ENCODE assay signal across 9 mouse cellular contexts in genomic region chr19:21713260-21714031, GRCm38 (mm10).
DNase-seq lines count a peak whose midpoint lies in the region; ATAC-seq and TF ChIP-seq lines count a peak whose summit lies in the region.
"Had no signal": no experiment of that assay in that cellular context is flagged by ENCODE, and none has a peak within 500 bp of the region (broad histone marks: within the 10 kb centered on the region; RNA-seq: fewer than 3 reads in every experiment).

No protein-coding gene starts in this region.

- dilution Hi-C loops in CH12.LX (cut with MboI; ENCODE audit: extremely low pct_ligation_motif_present, extremely low pct_unique_long_range_greater_than_20kb, low sequenced_read_pairs), result no loop called here

- no peak overlapping the region for H3K4me2 ChIP-seq in hindbrain, embryonic 13.5 days
- H3K4me2 ChIP-seq in hindbrain, embryonic 11.5 days (replicated peaks; ENCODE audit: low read depth, low read length), result no peak overlapping the region
- H3K4me2 ChIP-seq in CH12.LX (ENCODE audit: insufficient read depth, low read depth, poor library complexity, severe bottlenecking), result peak overlapping the region; percentile 72
- peak overlapping the region; percentile 15 for H3K4me2 ChIP-seq in hindbrain, embryonic 16.5 days (ENCODE audit: low read length)
- H3K4me2 ChIP-seq: lung, embryonic 14.5 days had no signal

- TF ChIP-seq EP300 in CH12.LX (IDR thresholded peaks at IDR 0.05; ENCODE audit: low read length), result peak; percentile 82

- no peaks in the 10 kb centered on the region for H3K79me2 ChIP-seq in CH12.LX (replicated peaks; ENCODE audit: control insufficient read depth, extremely low read depth, insufficient read depth, poor library complexity, severe bottlenecking)
- H3K79me2 ChIP-seq in macrophage (ENCODE audit: inconsistent target), result no peaks in the 10 kb centered on the region

- whole genome bisulfite sequencing in hindbrain, embryonic 13.5 days, result 77% methylated on average over 3 of the region's 3 CpGs
- WGBS in hindbrain, embryonic 11.5 days, result 83% methylated on average over 3 of the region's 3 CpGs
- WGBS in hindbrain, embryonic 16.5 days, result 72% methylated on average over 3 of the region's 3 CpGs
- WGBS in macrophage (ENCODE audit: missing documents), result 15% methylated on average over 3 of the region's 3 CpGs
- 13% methylated on average over 3 of the region's 3 CpGs for WGBS in thymus, adult 2 months

- in situ Hi-C loops in CH12.LX (cut with MboI; ENCODE audit: low pct_ligation_motif_present, low pct_unique_long_range_greater_than_20kb, low sequenced_read_pairs), result loop anchor here (10.0 kb wide), 1 partner anchor 59 kb away; the partner anchor contains the start of genes 1110059E24Rik and Abhd17b

- TF ChIP-seq CTCF in CH12.LX (conservative IDR thresholded peaks at IDR 0.05 in 1 of 2, IDR thresholded peaks at IDR 0.05 in 1 of 2; ENCODE audit: low read depth in 2 of 2, low read length in 2 of 2), result no peak
- TF ChIP-seq CTCF in thymus, adult 2 months (IDR thresholded peaks at IDR 0.05; ENCODE audit: borderline replicate concordance, control insufficient read depth, extremely low read depth, insufficient read depth, low read length, poor library complexity), result no peak

- no peak overlapping the region for H3K27ac ChIP-seq in hindbrain, embryonic 13.5 days
- H3K27ac ChIP-seq in hindbrain, embryonic 11.5 days (ENCODE audit: low read depth, low read length), result no peak overlapping the region
- peak overlapping the region; percentile 97 for H3K27ac ChIP-seq in CH12.LX (ENCODE audit: insufficient read depth, low read depth)
- no peak overlapping the region for H3K27ac ChIP-seq in hindbrain, embryonic 16.5 days (ENCODE audit: low read depth, low read length)
- peak overlapping the region; percentile 76 for H3K27ac ChIP-seq in macrophage
- H3K27ac ChIP-seq in thymus, adult 2 months (ENCODE audit: control insufficient read depth, insufficient read depth, low read length), result peak overlapping the region; percentile 66

- no peak; the same call in 1 of the 2 replicates for TF ChIP-seq RAD21 in CH12.LX (IDR thresholded peaks at IDR 0.05; ENCODE audit: low read depth, low read length)

- H3K9me3 ChIP-seq in hindbrain, embryonic 13.5 days, result no peaks in the 10 kb centered on the region
- no peaks in the 10 kb centered on the region for H3K9me3 ChIP-seq in hindbrain, embryonic 11.5 days (ENCODE audit: control insufficient read depth, low read length)
- H3K9me3 ChIP-seq in CH12.LX (replicated peaks; ENCODE audit: low read length), result peaks cover 3% of the 10 kb centered on the region
- no peaks in the 10 kb centered on the region for H3K9me3 ChIP-seq in hindbrain, embryonic 16.5 days (ENCODE audit: control insufficient read depth, low read length)

- no peaks in the 10 kb centered on the region for H3K36me3 ChIP-seq in hindbrain, embryonic 13.5 days
- H3K36me3 ChIP-seq in hindbrain, embryonic 11.5 days (ENCODE audit: control insufficient read depth, insufficient read depth, low read length), result no peaks in the 10 kb centered on the region
- H3K36me3 ChIP-seq in CH12.LX (replicated peaks in 1 of 2; ENCODE audit: control insufficient read depth in 1 of 2, insufficient read depth in 1 of 2, low read length in 1 of 2), result peaks cover 4 to 16% of the 10 kb centered on the region in 2 experiments
- no peaks in the 10 kb centered on the region for H3K36me3 ChIP-seq in hindbrain, embryonic 16.5 days (ENCODE audit: control insufficient read depth, insufficient read depth, low read length)
- H3K36me3 ChIP-seq in macrophage (ENCODE audit: inconsistent target), result no peaks in the 10 kb centered on the region
- no peaks in the 10 kb centered on the region for H3K36me3 ChIP-seq in thymus, adult 2 months (ENCODE audit: control insufficient read depth, insufficient read depth, low read length)

- no peak for DNase-seq in hindbrain, embryonic 11.5 days (ENCODE audit: low spot score)
- peak; percentile 95 for DNase-seq in CH12.LX (ENCODE audit: extremely low read depth)
- DNase-seq in thymus, adult 2 months, result peak; percentile 78
- DNase-seq in yolk sac, embryonic 10.5 days (ENCODE audit: low spot score), result no peak
- DNase-seq: lung, embryonic 14.5 days had no signal

- H3K4me1 ChIP-seq in hindbrain, embryonic 13.5 days (replicated peaks), result peaks cover 9% of the 10 kb centered on the region
- no peaks in the 10 kb centered on the region for H3K4me1 ChIP-seq in hindbrain, embryonic 11.5 days (replicated peaks; ENCODE audit: control insufficient read depth, insufficient read depth, low read length)
- H3K4me1 ChIP-seq in CH12.LX (ENCODE audit: control insufficient read depth in 1 of 2, insufficient read depth in 2 of 2), result peaks cover 3 to 20% of the 10 kb centered on the region in 2 experiments; a peak in 2 of 4 replicates
- no peaks in the 10 kb centered on the region for H3K4me1 ChIP-seq in hindbrain, embryonic 16.5 days (ENCODE audit: control insufficient read depth, insufficient read depth, low read depth, low read length)
- H3K4me1 ChIP-seq in thymus, adult 2 months (replicated peaks; ENCODE audit: control insufficient read depth, insufficient read depth, low read length), result peaks cover 5% of the 10 kb centered on the region

- H3K9ac ChIP-seq in hindbrain, embryonic 13.5 days, result no peak overlapping the region
- no peak overlapping the region for H3K9ac ChIP-seq in hindbrain, embryonic 11.5 days (ENCODE audit: low read depth, low read length)
- peak overlapping the region; percentile 100 for H3K9ac ChIP-seq in CH12.LX (ENCODE audit: insufficient read depth, low read depth)
- no peak overlapping the region; the same call in 1 of the 2 replicates for H3K9ac ChIP-seq in hindbrain, embryonic 16.5 days (ENCODE audit: low read depth, low read length)
- H3K9ac ChIP-seq: lung, embryonic 14.5 days had no signal

- TF ChIP-seq POLR2A in CH12.LX (IDR thresholded peaks at IDR 0.05; ENCODE audit: low read depth, low read length), result peak; percentile 85
- TF ChIP-seq POLR2A in thymus, adult 2 months (IDR thresholded peaks at IDR 0.05; ENCODE audit: control insufficient read depth, extremely low read depth, insufficient read depth, low read length, poor library complexity), result no peak

- no peaks in the 10 kb centered on the region for H3K27me3 ChIP-seq in hindbrain, embryonic 13.5 days
- no peaks in the 10 kb centered on the region for H3K27me3 ChIP-seq in hindbrain, embryonic 11.5 days (ENCODE audit: control insufficient read depth, insufficient read depth, low read length)
- no peaks in the 10 kb centered on the region for H3K27me3 ChIP-seq in CH12.LX (replicated peaks)
- H3K27me3 ChIP-seq in hindbrain, embryonic 16.5 days (replicated peaks; ENCODE audit: control insufficient read depth, insufficient read depth, low read length), result no peaks in the 10 kb centered on the region
- no peaks in the 10 kb centered on the region for H3K27me3 ChIP-seq in thymus, adult 2 months (ENCODE audit: control insufficient read depth, insufficient read depth, low read length)

- H3K4me3 ChIP-seq in hindbrain, embryonic 13.5 days, result no peak overlapping the region
- no peak overlapping the region for H3K4me3 ChIP-seq in hindbrain, embryonic 11.5 days (ENCODE audit: low read depth, low read length)
- H3K4me3 ChIP-seq in CH12.LX (replicated peaks in 1 of 3; ENCODE audit: low read depth in 2 of 3, low read length in 2 of 3, poor library complexity in 1 of 3) (peak overlapping the region; percentile 68 to 96 (median 74)), macrophage (ENCODE audit: inconsistent target) (peak overlapping the region; percentile 56)
- no peak overlapping the region for H3K4me3 ChIP-seq in hindbrain, embryonic 16.5 days (ENCODE audit: low read length)
- peak overlapping the region; percentile 50 for H3K4me3 ChIP-seq in thymus, adult 2 months (ENCODE audit: control insufficient read depth, insufficient read depth, low read length)

- 0 out of 2 replicates have a peak, but pooled peaks have one; percentile 66 for ATAC-seq in hindbrain, embryonic 13.5 days (ENCODE audit: low FRiP score)
- no peak for ATAC-seq in hindbrain, embryonic 11.5 days (ENCODE audit: low FRiP score)
- peak; percentile 58 for ATAC-seq in cerebellum, adult (ENCODE audit: insufficient number of reproducible peaks, low FRiP score, low TSS enrichment)
- ATAC-seq in hindbrain, embryonic 16.5 days, result peak; percentile 83

TF ChIP-seq in CH12.LX, 34 proteins besides CTCF, POLR2A, EP300 and RAD21 (continues in another document):
- peak; percentile 94 for TF ChIP-seq MXI1 (IDR thresholded peaks at IDR 0.05; ENCODE audit: low read depth, low read length)
- TF ChIP-seq KAT2A (IDR thresholded peaks at IDR 0.05; ENCODE audit: insufficient replicate concordance, low read length), result 0 out of 2 replicates have a peak, but pooled peaks have one; percentile 46
- peak; percentile 90 for TF ChIP-seq NELFE (IDR thresholded peaks at IDR 0.05; ENCODE audit: low read depth, low read length)
- TF ChIP-seq ELF1 (IDR thresholded peaks at IDR 0.05; ENCODE audit: low read depth, low read length), result peak; percentile 97
- TF ChIP-seq BHLHE40 (IDR thresholded peaks at IDR 0.05; ENCODE audit: low read depth, low read length), result peak; percentile 89
- TF ChIP-seq CHD1 (IDR thresholded peaks at IDR 0.05; ENCODE audit: low read depth, low read length), result no peak
- TF ChIP-seq TCF12 (IDR thresholded peaks at IDR 0.05; ENCODE audit: low read depth, low read length), result peak; percentile 70
- TF ChIP-seq E2F4 (IDR thresholded peaks at IDR 0.05; ENCODE audit: insufficient replicate concordance, low read depth, low read length), result no peak
- 0 out of 2 replicates have a peak, but pooled peaks have one; percentile 6 for TF ChIP-seq MAFK (IDR thresholded peaks at IDR 0.05; ENCODE audit: insufficient replicate concordance, low read length)
- TF ChIP-seq TBP (conservative IDR thresholded peaks at IDR 0.05; ENCODE audit: low read depth, low read length), result peak; percentile 93
- no peak for TF ChIP-seq RCOR1 (conservative IDR thresholded peaks at IDR 0.05; ENCODE audit: low read depth, low read length)
- no peak for TF ChIP-seq SMC3 (IDR thresholded peaks at IDR 0.05; ENCODE audit: low read depth, low read length)
- no peak for TF ChIP-seq JUND (conservative IDR thresholded peaks at IDR 0.05; ENCODE audit: low read depth, low read length)
- TF ChIP-seq MYC (IDR thresholded peaks at IDR 0.05; ENCODE audit: low read depth, low read length), result peak; percentile 98
- TF ChIP-seq NRF1 (IDR thresholded peaks at IDR 0.05; ENCODE audit: low read depth, low read length), result no peak; the same call in 1 of the 2 replicates
- peak; percentile 95 for TF ChIP-seq IRF4 (IDR thresholded peaks at IDR 0.05; ENCODE audit: low read depth, low read length)
- TF ChIP-seq USF1 (IDR thresholded peaks at IDR 0.05; ENCODE audit: low read depth, low read length), result peak; percentile 30; the same call in 1 of the 2 replicates
- TF ChIP-seq UBTF (IDR thresholded peaks at IDR 0.05; ENCODE audit: low read depth, low read length), result no peak
- peak; percentile 4; the same call in 1 of the 2 replicates for TF ChIP-seq USF2 (conservative IDR thresholded peaks at IDR 0.05; ENCODE audit: low read depth, low read length)
- TF ChIP-seq ZC3H11A (IDR thresholded peaks at IDR 0.05; ENCODE audit: low read depth, low read length), result no peak
- 0 out of 2 replicates have a peak, but pooled peaks have one; percentile 71 for TF ChIP-seq POLR2AphosphoS2 (IDR thresholded peaks at IDR 0.05; ENCODE audit: low read depth, low read length)

Comparison
In these comparisons a context has a peak if more than half of its experiments do, and no peak if none do; other contexts are left out.
1. H3K4me2 ChIP-seq: peak in CH12.LX (single experiment) and hindbrain, embryonic 16.5 days (single experiment); none in hindbrain, embryonic 13.5 days (single experiment) and hindbrain, embryonic 11.5 days (single experiment).
2. H3K27ac ChIP-seq: peak in CH12.LX (single experiment), macrophage (single experiment) and thymus, adult 2 months (single experiment); none in hindbrain, embryonic 13.5 days (single experiment), hindbrain, embryonic 11.5 days (single experiment) and hindbrain, embryonic 16.5 days (single experiment).
3. H3K4me3 ChIP-seq: peak in CH12.LX (3 of 3), macrophage (single experiment) and thymus, adult 2 months (single experiment); none in hindbrain, embryonic 13.5 days (single experiment), hindbrain, embryonic 11.5 days (single experiment) and hindbrain, embryonic 16.5 days (single experiment).
4. DNase-seq: peak in CH12.LX (single experiment) and thymus, adult 2 months (single experiment); none in hindbrain, embryonic 11.5 days (single experiment) and yolk sac, embryonic 10.5 days (single experiment).